Mouse (Mus musculus): ENCODE measurements around the gene Atp2b4. TPM values are rescaled to one million over a fixed set of nuclear protein-coding genes. Genes with fewer than 3 reads are reported as not detected.

Atp2b4 gene
- polyA plus RNA-seq, 1 experiment: 45.4 TPM

DNA sequence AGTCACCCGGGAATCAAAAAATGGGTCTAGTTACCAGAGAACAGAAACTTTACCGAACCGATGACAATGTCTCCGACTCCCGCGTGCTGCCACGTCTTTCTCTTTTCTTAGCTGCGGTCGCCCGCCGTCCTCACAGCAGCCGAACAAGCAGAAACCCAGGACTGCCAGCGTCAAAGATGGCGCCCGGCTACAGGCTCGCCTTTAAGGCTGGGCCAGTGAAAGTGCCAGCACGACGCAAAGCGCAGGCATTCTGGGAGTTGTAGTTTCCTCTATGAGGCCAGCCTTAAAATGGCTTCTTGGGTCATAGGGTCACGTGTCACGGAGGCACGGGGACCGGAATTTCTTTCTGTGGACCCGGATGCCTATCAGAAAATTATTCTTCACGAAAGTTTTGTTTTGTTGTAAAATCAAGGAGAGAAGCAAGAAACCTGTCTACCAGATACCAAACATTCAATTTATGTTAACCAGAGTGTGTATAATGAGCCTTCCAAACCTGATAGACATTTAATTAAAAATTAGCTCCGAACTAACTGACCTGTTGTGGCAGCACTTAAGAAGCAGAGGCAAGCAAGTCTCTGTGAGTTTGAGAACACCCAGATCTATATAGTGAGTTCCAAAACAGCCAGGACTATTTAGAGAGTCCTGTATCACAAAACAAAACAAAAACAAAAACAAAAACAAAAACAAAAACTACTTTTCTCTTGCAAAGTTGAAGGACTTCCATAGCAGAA lies 139.5 kb downstream of the Atp2b4 start, which contains the start of gene Gm38394:
Gm38394 (minus strand) TSS at position 116 of the 731 bp plus-strand sequence.
- no peak for TF ChIP-seq GATA1 (IDR thresholded peaks at IDR 0.05; ENCODE audit: low read length)

DNA sequence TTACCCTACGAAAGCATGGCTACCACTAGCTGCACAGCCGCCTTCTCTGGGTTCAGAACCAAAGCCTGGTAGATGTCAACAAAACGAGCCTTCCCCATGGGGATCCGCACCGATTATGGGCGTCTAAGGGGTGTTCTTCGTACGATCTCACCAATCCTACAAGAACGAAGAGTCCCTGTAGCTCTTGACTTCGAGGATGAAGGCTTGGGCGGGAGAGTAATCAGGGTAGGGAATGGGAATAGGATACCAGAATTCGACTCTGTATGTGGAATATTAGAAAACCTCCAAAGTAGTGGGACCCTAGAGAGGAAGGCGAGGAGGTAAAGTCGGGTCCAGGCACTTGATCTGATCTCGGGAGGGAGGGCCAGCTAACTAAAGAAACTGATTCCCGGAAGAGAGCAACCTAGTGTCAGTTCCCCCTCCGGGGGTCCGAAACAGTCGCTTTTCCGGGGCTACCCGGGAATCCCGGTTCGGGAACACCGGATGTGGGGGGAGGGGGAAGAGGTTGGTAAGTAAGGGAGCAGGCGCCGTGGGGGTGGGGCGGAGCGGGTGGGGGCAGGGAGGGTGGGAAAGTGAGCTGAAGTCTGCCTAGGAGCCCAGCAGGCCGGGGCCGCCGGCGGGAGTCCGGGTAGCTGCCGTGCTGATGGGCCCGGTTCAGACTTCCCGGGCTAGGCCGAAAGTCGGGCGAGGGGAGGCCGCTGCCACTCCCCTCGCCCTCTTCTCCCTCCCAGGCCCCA lies 140.2 kb downstream of the Atp2b4 start, which contains the start of gene Zbed6:
Zbed6 (minus strand) TSS at position 420 of the 737 bp plus-strand sequence.
- TF ChIP-seq GATA1 (IDR thresholded peaks at IDR 0.05; ENCODE audit: low read length): no peak

DNA sequence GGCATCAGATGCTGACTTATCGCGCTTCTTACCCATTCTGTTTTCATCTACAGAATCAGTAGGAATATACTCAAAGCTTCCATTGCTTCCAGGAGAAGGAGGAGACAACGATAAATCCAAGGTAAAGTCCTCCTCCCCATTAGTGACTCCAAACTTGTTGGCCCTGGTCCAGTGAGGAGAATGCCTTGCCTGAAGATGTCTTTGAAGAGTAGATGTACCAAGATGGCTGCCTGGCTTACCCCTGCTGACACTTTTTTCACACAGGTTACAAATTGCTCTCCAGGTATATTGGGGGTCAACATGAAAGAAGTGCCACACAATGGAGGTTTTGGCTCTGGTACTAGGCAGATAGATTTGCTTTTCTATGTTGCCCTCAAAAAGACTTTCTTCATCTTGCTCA lies 142.0 kb downstream of the Atp2b4 start:
- no peak for TF ChIP-seq GATA1 (IDR thresholded peaks at IDR 0.05; ENCODE audit: low read length)

DNA sequence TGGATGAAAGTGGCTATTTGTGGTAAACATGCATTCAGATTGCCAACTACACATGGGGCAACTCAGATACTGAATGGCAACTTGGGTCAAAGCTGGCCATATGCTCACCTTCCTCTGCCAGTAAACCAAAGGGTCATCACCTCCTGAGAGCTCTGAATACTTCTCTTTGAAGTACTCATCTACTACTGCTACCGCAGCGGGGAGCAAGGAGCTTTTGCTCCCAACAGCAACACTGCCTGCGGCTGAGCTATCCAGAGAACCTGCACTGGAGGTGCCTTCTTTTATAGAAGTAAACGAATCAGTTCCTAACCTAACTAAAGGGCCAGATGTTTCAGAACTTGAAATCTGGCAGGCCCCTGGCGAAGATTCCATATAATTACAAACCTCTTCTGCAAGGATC lies 144.0 kb downstream of the Atp2b4 start:
- TF ChIP-seq GATA1 (IDR thresholded peaks at IDR 0.05; ENCODE audit: low read length): no peak

DNA sequence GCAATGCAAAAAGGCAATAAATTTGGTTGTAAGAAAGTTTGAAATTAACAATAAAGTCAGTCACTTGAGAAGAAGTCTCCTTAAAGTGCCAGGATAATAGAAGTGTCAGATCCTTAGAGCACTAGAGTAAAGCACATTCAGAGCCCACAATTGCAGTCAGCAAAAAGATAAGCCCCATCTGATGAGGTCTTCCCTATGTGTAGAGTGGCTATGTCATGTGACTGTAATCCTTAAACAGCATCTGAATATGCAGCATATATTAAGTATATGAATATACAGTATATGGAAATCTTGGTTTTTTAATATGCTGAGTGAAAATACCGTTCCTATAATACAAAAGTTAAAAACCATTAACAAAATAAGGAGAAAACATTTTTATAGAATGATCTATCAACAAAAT lies 147.8 kb downstream of the Atp2b4 start:
- no peak for TF ChIP-seq GATA1 (IDR thresholded peaks at IDR 0.05; ENCODE audit: low read length)

DNA sequence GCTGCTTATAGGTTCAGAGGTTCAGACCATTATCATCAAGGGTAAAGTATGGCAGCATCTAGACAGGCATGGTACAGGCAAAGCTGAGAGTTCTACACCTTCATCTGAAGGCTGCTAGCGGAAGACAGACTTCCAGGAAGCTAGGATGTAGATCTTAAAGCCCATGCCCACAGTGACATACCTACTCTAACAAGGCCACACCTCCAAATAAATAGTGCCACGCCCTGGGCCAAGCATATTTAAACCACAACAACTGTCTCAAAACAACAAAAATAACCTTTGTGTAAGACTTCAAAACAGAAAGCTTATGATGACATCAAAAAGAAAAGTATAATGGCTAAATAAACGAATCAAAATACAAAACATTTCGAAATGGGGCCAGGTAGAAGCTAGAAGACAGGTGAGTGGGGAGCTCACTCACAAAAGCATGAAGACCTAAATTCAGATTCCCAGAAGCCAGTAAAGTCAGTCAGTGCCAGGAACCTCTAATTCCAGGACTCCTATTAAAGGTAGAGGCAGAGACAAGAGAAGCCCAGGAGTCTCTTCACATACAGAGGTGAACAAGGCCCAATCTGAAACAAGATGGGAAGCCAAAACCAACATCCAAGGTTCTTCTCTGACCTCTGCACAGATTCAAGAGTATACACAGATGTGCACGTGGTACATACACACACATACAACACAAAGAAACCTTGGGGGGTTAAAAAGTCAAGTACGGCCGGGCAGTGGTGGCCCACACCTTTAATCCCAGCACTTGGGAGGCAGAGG lies 150.4 kb downstream of the Atp2b4 start:
- no peak for TF ChIP-seq GATA1 (IDR thresholded peaks at IDR 0.05; ENCODE audit: low read length)

Other genes with a start within 250 kb of the Atp2b4 start
- 25.2 and 41.5 TPM in 2 replicates for gene Snrpe, start 190.8 kb downstream of the Atp2b4 start, polyA plus RNA-seq (2012)
- not detected in 2 replicates for gene Zbed6, start 140.2 kb downstream of the Atp2b4 start, polyA plus RNA-seq (2012)
- gene Gm38394, start 139.7 kb downstream of the Atp2b4 start, polyA plus RNA-seq (2012): 5.6 and 6.4 TPM in 2 replicates
- gene Lax1, start 110.9 kb downstream of the Atp2b4 start, polyA plus RNA-seq (2012): not detected in 2 replicates
- gene Optc, start 107.0 kb upstream of the Atp2b4 start, polyA plus RNA-seq (2012): 0.15 TPM in 1 of 2 replicates, not detected in the other
- gene Prelp, start 120.4 kb upstream of the Atp2b4 start, polyA plus RNA-seq (2012): 0.13 and 0.15 TPM in 2 replicates
- not detected in 2 replicates for gene Fmod, start 236.2 kb upstream of the Atp2b4 start, polyA plus RNA-seq (2012)

Data from G1E-ER4 (cell line).